Mouse (Mus musculus) stomach, embryonic 15.5 days (tissue): ENCODE results near the gene Atp2b4. TPM values are rescaled to one million over a fixed set of nuclear protein-coding genes. Genes with fewer than 3 reads are reported as not detected.

Experiments
- ATAC-seq: fragments of 200-750 bp; cut with Nextera tagmentation; 2 replicates; pipeline ENCODE4 v1.8.0; 2017; ENCODE audit warnings: low read depth, moderate number of reproducible peaks, moderate TSS enrichment; ENCODE audit not compliant: insufficient read depth, low FRiP score
- H3K27ac ChIP-seq: fragments of 300-500 bp; sonication (generic); 2 replicates; pipeline ENCODE4 v1.5.1; 2015; ENCODE audit warnings: mild to moderate bottlenecking, inconsistent platforms
- H3K27me3 ChIP-seq: fragments of 300-500 bp; sonication (generic); replicated peaks from 2 replicates; pipeline ENCODE4 v1.6.1; 2015; ENCODE audit warnings: inconsistent platforms
- H3K36me3 ChIP-seq: fragments of 300-500 bp; sonication (generic); 2 replicates; pipeline ENCODE4 v1.6.1; 2015; ENCODE audit warnings: inconsistent platforms
- H3K4me1 ChIP-seq: fragments of 300-500 bp; sonication (generic); 2 replicates; pipeline ENCODE4 v1.6.1; 2015; ENCODE audit warnings: inconsistent platforms
- H3K4me2 ChIP-seq: fragments of 300-500 bp; sonication (generic); 2 replicates; pipeline ENCODE4 v1.6.1; 2015; ENCODE audit warnings: mild to moderate bottlenecking, inconsistent platforms
- H3K4me3 ChIP-seq: fragments of 300-500 bp; sonication (generic); replicated peaks from 2 replicates; pipeline ENCODE4 v1.5.1; 2015; ENCODE audit warnings: inconsistent platforms
- H3K9ac ChIP-seq: fragments of 300-500 bp; sonication (generic); 2 replicates; pipeline ENCODE4 v1.6.1; 2015; ENCODE audit warnings: inconsistent platforms
- H3K9me3 ChIP-seq: fragments of 300-500 bp; sonication (generic); 2 replicates; pipeline ENCODE4 v1.6.1; 2016; ENCODE audit warnings: inconsistent platforms
- WGBS: fragments of 180-500 bp; shearing (Covaris S2); methylation state at CpG from one replicate; pipeline ENCODE4 v1.1.7; 2015; 5-methylcytosine and 5-hydroxymethylcytosine counted together
- polyA plus RNA-seq: library from polyadenylated mRNA; unstranded; fragments of >200 nt; fragmentation: Nextera tagmentation; extraction: Ambion mirVana; gene quantifications from 2 replicates; pipeline ENCODE4 v1.2.1, GENCODE M21; 2015

Gene Atp2b4
- 21.5 and 22.0 TPM in 2 replicates for polyA plus RNA-seq

DNA sequence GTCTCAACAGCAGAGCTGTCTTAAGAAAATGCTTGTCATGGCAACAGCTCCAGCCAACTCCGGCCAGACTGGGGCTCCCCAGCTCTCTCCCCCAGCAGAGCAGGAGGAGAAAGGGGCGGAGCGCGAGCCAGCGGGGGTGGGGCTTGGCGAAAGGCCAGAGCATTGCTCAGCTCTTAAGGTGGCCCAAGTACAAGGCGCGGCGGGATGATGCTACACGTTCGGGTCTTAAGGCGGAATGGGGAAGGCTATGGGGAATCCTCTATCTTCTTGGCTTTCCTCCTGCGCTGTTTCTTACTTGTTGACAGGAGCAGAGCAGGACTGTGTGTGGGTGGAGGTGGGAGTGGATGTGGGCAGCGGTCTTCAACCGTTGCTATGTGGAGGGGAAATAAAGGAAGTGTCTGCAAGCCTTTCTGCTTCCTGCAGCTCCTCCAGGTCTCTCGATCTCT lies at the start of gene Atp2b4:
TSS of gene Atp2b4 (minus strand) at position 94 of the 446 bp plus-strand sequence.
- H3K4me3 ChIP-seq = peak within 1 kb of the TSS; percentile 59

GRCm38 (mm10) chr1:133844734-133845133 lies 43.9 kb upstream of the Atp2b4 start:
- no peak for ATAC-seq
- H3K27me3 ChIP-seq = no peaks in the 10 kb centered on the region
- H3K4me2 ChIP-seq = no peak overlapping the region
- no peaks in the 10 kb centered on the region for H3K9me3 ChIP-seq
- H3K36me3 ChIP-seq = no peaks in the 10 kb centered on the region
- peaks cover 15% of the 10 kb centered on the region for H3K4me1 ChIP-seq
- H3K4me3 ChIP-seq = no peak overlapping the region
- whole genome bisulfite sequencing = 26% methylated on average over 9 of the region's 9 CpGs
- no peak overlapping the region for H3K27ac ChIP-seq
- H3K9ac ChIP-seq = no peak overlapping the region

More for the DNA sequence above, at the start of gene Atp2b4:
- Histone ChIP-seq H3K36me3 (0 out of 2 replicates have a peak, but pooled peaks cover 1% of the 10 kb centered on the region), H3K27ac (peak within 1 kb of the TSS; percentile 72), H3K9me3 (no peaks in the 10 kb centered on the region), H3K4me1 (peaks cover 32% of the 10 kb centered on the region), H3K9ac (peak within 1 kb of the TSS; percentile 53), H3K27me3 (no peaks in the 10 kb centered on the region), H3K4me2 (peak within 1 kb of the TSS; percentile 91)
- under 1% methylated on average over 16 of the region's 16 CpGs for WGBS
- peak; percentile 86 for ATAC-seq

GRCm38 (mm10) chr1:133843900-133844299 lies 43.1 kb upstream of the Atp2b4 start:
- no peak overlapping the region for H3K4me3 ChIP-seq
- ATAC-seq = no peak
- 68% methylated on average over 6 of the region's 6 CpGs for WGBS
- no peaks in the 10 kb centered on the region for H3K9me3 ChIP-seq
- no peak overlapping the region for H3K9ac ChIP-seq
- no peaks in the 10 kb centered on the region for H3K27me3 ChIP-seq
- no peak overlapping the region for H3K4me2 ChIP-seq
- peaks cover 15% of the 10 kb centered on the region for H3K4me1 ChIP-seq
- H3K27ac ChIP-seq = no peak overlapping the region
- no peaks in the 10 kb centered on the region for H3K36me3 ChIP-seq

GRCm38 (mm10) chr1:133843370-133843769 lies 42.5 kb upstream of the Atp2b4 start:
- Histone ChIP-seq H3K4me3 (no peak overlapping the region), H3K9ac (no peak overlapping the region), H3K4me1 (peaks cover 15% of the 10 kb centered on the region), H3K36me3 (no peaks in the 10 kb centered on the region), H3K9me3 (no peaks in the 10 kb centered on the region), H3K4me2 (no peak overlapping the region), H3K27me3 (no peaks in the 10 kb centered on the region), H3K27ac (no peak overlapping the region)
- ATAC-seq = peak; percentile 73
- WGBS = 38% methylated on average over 4 of the region's 4 CpGs

DNA sequence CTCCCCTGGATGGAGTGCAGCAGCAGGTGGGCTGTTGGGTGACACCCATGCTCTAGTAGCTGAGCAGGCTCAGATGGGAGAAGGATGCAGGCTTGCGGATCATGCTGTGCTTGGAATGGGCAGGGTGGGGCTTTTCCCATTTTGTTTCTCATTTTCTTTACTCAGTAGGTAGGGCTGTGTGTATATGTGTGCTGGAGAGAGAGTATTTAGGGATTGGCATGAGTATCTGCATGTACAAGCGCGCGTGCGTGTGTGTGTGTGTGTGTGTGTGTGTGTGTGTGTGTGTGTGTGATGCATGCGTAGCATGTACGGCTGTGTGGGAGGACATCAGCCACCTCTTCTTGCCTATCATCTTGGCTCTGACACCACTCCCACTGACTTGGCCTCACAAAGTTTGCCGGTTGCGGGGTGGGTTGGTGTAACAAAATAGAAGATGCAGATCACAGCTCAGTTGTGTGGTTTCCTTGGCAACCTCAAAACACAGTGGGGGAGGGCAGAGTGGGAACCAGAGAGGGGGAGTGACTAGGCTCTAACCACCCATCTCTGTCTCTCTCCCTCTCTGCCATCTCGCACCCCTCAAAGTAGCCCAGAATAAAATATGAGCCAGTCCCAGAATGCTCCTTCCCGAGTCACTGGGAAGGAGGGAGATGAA lies 41.4 kb upstream of the Atp2b4 start:
- Histone ChIP-seq H3K4me3 (no peak overlapping the region), H3K4me2 (no peak overlapping the region), H3K36me3 (no peaks in the 10 kb centered on the region), H3K27me3 (no peaks in the 10 kb centered on the region), H3K9ac (no peak overlapping the region), H3K9me3 (no peaks in the 10 kb centered on the region), H3K4me1 (peaks cover 15% of the 10 kb centered on the region), H3K27ac (no peak overlapping the region)
- ATAC-seq = no peak
- WGBS = 56% methylated on average over 11 of the region's 11 CpGs

DNA sequence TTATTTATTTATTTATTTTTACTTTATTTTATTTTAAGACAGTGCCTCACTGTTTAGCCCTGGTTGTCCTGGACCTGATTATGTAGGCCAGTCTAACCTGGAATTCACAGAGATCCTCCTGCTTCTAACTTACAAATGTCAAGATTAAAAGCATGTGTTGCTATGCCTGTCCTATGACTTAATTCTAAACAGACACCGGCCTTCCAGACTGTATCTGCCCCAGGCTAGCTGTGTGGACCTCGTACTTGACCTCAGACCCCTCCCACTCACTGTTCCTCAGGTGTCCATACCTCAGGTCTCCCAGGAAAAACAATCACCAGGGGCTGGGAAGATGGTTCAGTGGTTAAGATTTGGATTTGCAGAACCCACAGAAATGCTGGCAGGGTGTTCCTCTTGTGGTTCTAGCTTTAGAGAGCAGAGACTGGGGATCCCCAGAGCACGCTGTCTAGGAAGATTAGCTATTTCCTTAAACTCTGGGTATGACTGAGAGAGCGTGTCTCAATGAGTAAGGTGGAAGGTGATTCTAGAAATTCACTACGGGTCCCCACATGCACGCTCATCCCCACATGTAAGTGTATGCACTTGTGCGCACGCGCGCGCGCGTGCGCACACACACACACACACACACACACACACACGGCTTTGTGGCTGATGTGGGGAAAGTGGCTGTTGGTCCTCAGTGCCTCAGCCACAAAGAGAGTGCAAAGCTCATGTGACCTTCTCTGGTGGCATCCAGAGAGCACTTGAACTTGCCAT lies 40.5 kb upstream of the Atp2b4 start:
- H3K9me3 ChIP-seq = no peaks in the 10 kb centered on the region
- no peak overlapping the region for H3K9ac ChIP-seq
- H3K36me3 ChIP-seq = no peaks in the 10 kb centered on the region
- H3K4me1 ChIP-seq = peaks cover 15% of the 10 kb centered on the region
- no peak overlapping the region for H3K27ac ChIP-seq
- no peaks in the 10 kb centered on the region for H3K27me3 ChIP-seq
- no peak for ATAC-seq
- no peak overlapping the region for H3K4me3 ChIP-seq
- WGBS = 88% methylated on average over 15 of the region's 15 CpGs
- H3K4me2 ChIP-seq = no peak overlapping the region

GRCm38 (mm10) chr1:133840530-133840929 lies 39.7 kb upstream of the Atp2b4 start:
- WGBS = 60% methylated on average over 12 of the region's 12 CpGs

DNA sequence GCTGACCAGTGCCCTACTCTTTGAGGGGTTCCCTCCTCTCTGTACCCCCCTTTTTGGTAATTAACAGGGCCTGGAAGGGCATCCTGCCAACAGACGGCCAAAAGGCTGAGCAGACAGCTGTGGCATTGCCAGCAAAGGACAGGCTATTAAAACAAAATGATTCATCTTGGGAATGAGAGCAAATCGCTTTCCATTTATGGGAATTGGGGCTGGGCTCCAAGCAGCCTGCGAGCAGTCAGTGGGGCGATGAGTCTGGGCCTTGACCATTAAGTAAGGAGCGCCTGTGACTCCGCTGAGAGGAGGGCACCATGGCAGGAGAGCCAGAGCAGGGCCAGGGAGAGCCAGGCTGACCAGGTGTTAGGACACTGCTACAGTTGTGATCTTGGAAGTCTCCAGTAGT lies 33.5 kb upstream of the Atp2b4 start:
- no peaks in the 10 kb centered on the region for H3K27me3 ChIP-seq
- ATAC-seq = peak; percentile 41; the same call in 1 of the 2 replicates
- H3K27ac ChIP-seq = peak overlapping the region; percentile 23
- no peaks in the 10 kb centered on the region for H3K36me3 ChIP-seq
- WGBS = 43% methylated on average over 6 of the region's 6 CpGs
- H3K4me1 ChIP-seq = peaks cover 8% of the 10 kb centered on the region; the same call in 1 of the 2 replicates
- H3K9me3 ChIP-seq = no peaks in the 10 kb centered on the region
- no peak overlapping the region for H3K9ac ChIP-seq
- no peak overlapping the region for H3K4me3 ChIP-seq
- no peak overlapping the region for H3K4me2 ChIP-seq

More at GRCm38 (mm10) chr1:133840530-133840929, 39.7 kb upstream of the Atp2b4 start:
- H3K4me2 ChIP-seq = no peak overlapping the region
- H3K4me3 ChIP-seq = no peak overlapping the region
- H3K36me3 ChIP-seq = no peaks in the 10 kb centered on the region
- H3K9me3 ChIP-seq = no peaks in the 10 kb centered on the region
- H3K4me1 ChIP-seq = peaks cover 15% of the 10 kb centered on the region
- no peak for ATAC-seq
- no peak overlapping the region for H3K27ac ChIP-seq
- H3K9ac ChIP-seq = no peak overlapping the region
- H3K27me3 ChIP-seq = no peaks in the 10 kb centered on the region

- Histone ChIP-seq H3K9ac (no peak overlapping the region), H3K4me1 (peaks cover 8% of the 10 kb centered on the region; the same call in 1 of the 2 replicates), H3K4me2 (no peak overlapping the region), H3K4me3 (no peak overlapping the region), H3K9me3 (no peaks in the 10 kb centered on the region), H3K27me3 (no peaks in the 10 kb centered on the region), H3K36me3 (no peaks in the 10 kb centered on the region), H3K27ac (no peak overlapping the region)
- no peak for ATAC-seq
- WGBS = 52% methylated on average over 5 of the region's 5 CpGs
Measured at GRCm38 (mm10) chr1:133832781-133833180, 31.9 kb upstream of the Atp2b4 start.

GRCm38 (mm10) chr1:133826193-133826592 lies 25.4 kb upstream of the Atp2b4 start:
- H3K27me3 ChIP-seq = no peaks in the 10 kb centered on the region
- no peak for ATAC-seq
- no peak overlapping the region for H3K4me3 ChIP-seq
- no peaks in the 10 kb centered on the region for H3K9me3 ChIP-seq
- H3K27ac ChIP-seq = peak overlapping the region; percentile 18; the same call in 1 of the 2 replicates
- H3K9ac ChIP-seq = no peak overlapping the region
- WGBS = 73% methylated on average over 7 of the region's 7 CpGs
- peaks cover 18% of the 10 kb centered on the region; the same call in 1 of the 2 replicates for H3K4me1 ChIP-seq
- no peaks in the 10 kb centered on the region for H3K36me3 ChIP-seq
- H3K4me2 ChIP-seq = no peak overlapping the region

DNA sequence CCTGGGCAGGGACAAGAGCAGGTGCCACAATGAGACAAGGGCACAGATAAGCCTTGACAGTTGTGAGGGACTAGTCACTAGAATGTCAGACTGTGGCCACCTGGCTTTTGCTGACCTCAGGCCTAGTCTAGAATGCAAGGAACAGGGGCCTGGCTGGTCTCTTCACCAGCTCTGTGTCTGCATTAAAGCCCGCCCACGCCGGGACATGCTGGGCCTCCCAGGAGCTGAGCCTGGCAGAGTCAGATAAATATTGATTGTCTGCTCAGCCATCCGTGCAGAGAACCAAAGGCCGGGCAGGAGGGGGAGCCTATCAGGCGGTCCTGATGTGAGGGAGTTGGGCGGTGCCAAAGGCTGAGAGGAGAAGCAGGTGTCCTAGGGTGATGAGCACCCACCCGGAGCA lies 24.7 kb upstream of the Atp2b4 start:
- ATAC-seq = peak; percentile 96
- H3K27me3 ChIP-seq = no peaks in the 10 kb centered on the region
- H3K4me1 ChIP-seq = peaks cover 21% of the 10 kb centered on the region; the same call in 1 of the 2 replicates
- no peak overlapping the region for H3K9ac ChIP-seq
- H3K4me3 ChIP-seq = no peak overlapping the region
- no peaks in the 10 kb centered on the region for H3K36me3 ChIP-seq
- peak overlapping the region; percentile 42; the same call in 1 of the 2 replicates for H3K27ac ChIP-seq
- H3K9me3 ChIP-seq = no peaks in the 10 kb centered on the region
- 16% methylated on average over 8 of the region's 8 CpGs for WGBS
- H3K4me2 ChIP-seq = no peak overlapping the region

- ATAC-seq = peak; percentile 24; the same call in 1 of the 2 replicates
- 68% methylated on average over 2 of the region's 2 CpGs for WGBS
- no peak overlapping the region for H3K4me2 ChIP-seq
Measured at GRCm38 (mm10) chr1:133825140-133825539, 24.3 kb upstream of the Atp2b4 start.

More at GRCm38 (mm10) chr1:133825140-133825539, 24.3 kb upstream of the Atp2b4 start:
- no peak overlapping the region for H3K9ac ChIP-seq
- H3K27ac ChIP-seq = peak overlapping the region; percentile 42; the same call in 1 of the 2 replicates
- H3K9me3 ChIP-seq = no peaks in the 10 kb centered on the region
- H3K4me1 ChIP-seq = peaks cover 21% of the 10 kb centered on the region; the same call in 1 of the 2 replicates
- H3K36me3 ChIP-seq = no peaks in the 10 kb centered on the region
- no peaks in the 10 kb centered on the region for H3K27me3 ChIP-seq
- no peak overlapping the region for H3K4me3 ChIP-seq
